Mouse (Mus musculus) midbrain, embryonic 13.5 days (tissue): ENCODE results near the gene Prkca. TPM values are rescaled to one million over a fixed set of nuclear protein-coding genes. Genes with fewer than 3 reads are reported as not detected.

Experiments
- ATAC-seq: fragments of 200-750 bp; cut with Nextera tagmentation; 2 replicates; pipeline ENCODE4 v1.8.0; 2017; ENCODE audit warnings: mild to moderate bottlenecking, moderate TSS enrichment, moderate library complexity
- H3K27ac ChIP-seq: fragments of 300-500 bp; sonication (generic); 2 replicates; pipeline ENCODE4 v1.5.1; 2015; ENCODE audit warnings: inconsistent platforms, mild to moderate bottlenecking, moderate library complexity
- H3K27me3 ChIP-seq: fragments of 300-500 bp; sonication (generic); 2 replicates; pipeline ENCODE4 v1.6.1; 2015; ENCODE audit warnings: mild to moderate bottlenecking, inconsistent platforms
- H3K36me3 ChIP-seq: fragments of 300-500 bp; sonication (generic); 2 replicates; pipeline ENCODE4 v1.6.1; 2015; ENCODE audit warnings: mild to moderate bottlenecking, inconsistent platforms
- H3K4me1 ChIP-seq: fragments of 300-500 bp; sonication (generic); replicated peaks from 2 replicates; pipeline ENCODE4 v1.6.1; 2015; ENCODE audit warnings: inconsistent platforms
- H3K4me2 ChIP-seq: fragments of 300-500 bp; sonication (generic); replicated peaks from 2 replicates; pipeline ENCODE4 v1.6.1; 2015; ENCODE audit warnings: moderate library complexity, mild to moderate bottlenecking, inconsistent platforms
- H3K4me3 ChIP-seq: fragments of 300-500 bp; sonication (generic); replicated peaks from 2 replicates; pipeline ENCODE4 v1.5.1; 2015; ENCODE audit warnings: mild to moderate bottlenecking, inconsistent platforms
- H3K9ac ChIP-seq: fragments of 300-500 bp; sonication (generic); replicated peaks from 2 replicates; pipeline ENCODE4 v1.6.1; 2015; ENCODE audit warnings: mild to moderate bottlenecking, inconsistent platforms
- H3K9me3 ChIP-seq: fragments of 300-500 bp; sonication (generic); 2 replicates; pipeline ENCODE4 v1.6.1; 2016; ENCODE audit warnings: mild to moderate bottlenecking, inconsistent platforms
- WGBS: fragments of 180-500 bp; shearing (Covaris S2); methylation state at CpG from one replicate; pipeline ENCODE4 v1.1.7; 2015; 5-methylcytosine and 5-hydroxymethylcytosine counted together
- polyA plus RNA-seq: library from polyadenylated mRNA; unstranded; fragments of >200 nt; fragmentation: Nextera tagmentation; extraction: Ambion mirVana; gene quantifications from 2 replicates; pipeline ENCODE4 v1.2.1, GENCODE M21; 2015

Gene Prkca
- polyA plus RNA-seq, 1 experiment from 2014 or later, result 3.3 TPM

GRCm38 (mm10) chr11:107919852-107920508 is 423.7 kb downstream of the Prkca start:
- Histone ChIP-seq H3K4me3 (no peak overlapping the region), H3K27ac (no peak overlapping the region), H3K9me3 (no peaks in the 10 kb centered on the region), H3K36me3 (no peaks in the 10 kb centered on the region), H3K9ac (no peak overlapping the region), H3K4me1 (peaks cover 19% of the 10 kb centered on the region), H3K27me3 (peaks cover 19% of the 10 kb centered on the region), H3K4me2 (no peak overlapping the region)
- WGBS, result 44% methylated on average over 16 of the region's 16 CpGs
- no peak for ATAC-seq

- peaks cover 28% of the 10 kb centered on the region for H3K4me1 ChIP-seq
- H3K27me3 ChIP-seq, result peaks cover 35% of the 10 kb centered on the region
- peak; percentile 74 for ATAC-seq
- H3K9me3 ChIP-seq, result no peaks in the 10 kb centered on the region
- H3K9ac ChIP-seq, result 0 out of 2 replicates have a peak overlapping the region, but pooled peaks have one; percentile 16
- peak overlapping the region; percentile 24; the same call in 1 of the 2 replicates for H3K4me2 ChIP-seq
- H3K27ac ChIP-seq, result peak overlapping the region; percentile 74
- no peaks in the 10 kb centered on the region for H3K36me3 ChIP-seq
- 23% methylated on average over 9 of the region's 9 CpGs for WGBS
- H3K4me3 ChIP-seq, result no peak overlapping the region
Observed at GRCm38 (mm10) chr11:107917721-107918235, 425.9 kb downstream of the Prkca start.

- Histone ChIP-seq H3K27me3 (peaks cover 38% of the 10 kb centered on the region), H3K4me3 (peak within 1 kb of the TSS; percentile 39), H3K9me3 (no peaks in the 10 kb centered on the region), H3K4me1 (peaks cover 25% of the 10 kb centered on the region), H3K36me3 (no peaks in the 10 kb centered on the region), H3K9ac (peak within 1 kb of the TSS; percentile 48), H3K27ac (no peak within 1 kb of the TSS), H3K4me2 (peak within 1 kb of the TSS; percentile 59)
- peak; percentile 71 for ATAC-seq
- WGBS, result 4% methylated on average over 36 of the region's 36 CpGs
Observed at GRCm38 (mm10) chr11:107914634-107915226, 429.0 kb downstream of the Prkca start, which contains the start of gene Cacng5. Gene Cacng5 (minus strand): TSS chr11:107915055.

GRCm38 (mm10) chr11:107913317-107913716 is 430.4 kb downstream of the Prkca start:
- Histone ChIP-seq H3K4me1 (peaks cover 19% of the 10 kb centered on the region), H3K9me3 (no peaks in the 10 kb centered on the region), H3K4me3 (no peak overlapping the region), H3K36me3 (no peaks in the 10 kb centered on the region), H3K9ac (no peak overlapping the region), H3K4me2 (0 out of 2 replicates have a peak overlapping the region, but pooled peaks have one; percentile 59), H3K27ac (no peak overlapping the region), H3K27me3 (peaks cover 35% of the 10 kb centered on the region)
- no peak for ATAC-seq
- 51% methylated on average over 3 of the region's 3 CpGs for WGBS

GRCm38 (mm10) chr11:107905364-107905763 is 438.4 kb downstream of the Prkca start:
- peaks cover 14% of the 10 kb centered on the region for H3K4me1 ChIP-seq
- peak overlapping the region; percentile 25; the same call in 1 of the 2 replicates for H3K27ac ChIP-seq
- H3K4me3 ChIP-seq, result no peak overlapping the region
- no peaks in the 10 kb centered on the region for H3K27me3 ChIP-seq
- 60% methylated on average over 9 of the region's 9 CpGs for WGBS
- H3K9ac ChIP-seq, result no peak overlapping the region
- H3K36me3 ChIP-seq, result no peaks in the 10 kb centered on the region
- H3K9me3 ChIP-seq, result no peaks in the 10 kb centered on the region
- no peak overlapping the region for H3K4me2 ChIP-seq
- ATAC-seq, result 0 out of 2 replicates have a peak, but pooled peaks have one; percentile 34

- no peaks in the 10 kb centered on the region for H3K36me3 ChIP-seq
- H3K9ac ChIP-seq, result no peak overlapping the region
- no peak overlapping the region for H3K4me2 ChIP-seq
- H3K4me3 ChIP-seq, result no peak overlapping the region
- no peak for ATAC-seq
- no peak overlapping the region for H3K27ac ChIP-seq
- no peaks in the 10 kb centered on the region for H3K9me3 ChIP-seq
- no peaks in the 10 kb centered on the region for H3K27me3 ChIP-seq
- WGBS, result 55% methylated on average over 4 of the region's 4 CpGs
- peaks cover 14% of the 10 kb centered on the region for H3K4me1 ChIP-seq
Observed at GRCm38 (mm10) chr11:107903966-107904605, 439.6 kb downstream of the Prkca start.

- 44% methylated on average over 4 of the region's 4 CpGs for WGBS
- no peaks in the 10 kb centered on the region for H3K36me3 ChIP-seq
- no peak overlapping the region for H3K4me2 ChIP-seq
- H3K9ac ChIP-seq, result no peak overlapping the region
- H3K9me3 ChIP-seq, result no peaks in the 10 kb centered on the region
- no peak for ATAC-seq
- no peaks in the 10 kb centered on the region for H3K27me3 ChIP-seq
- H3K4me3 ChIP-seq, result no peak overlapping the region
- H3K4me1 ChIP-seq, result peaks cover 11% of the 10 kb centered on the region
- H3K27ac ChIP-seq, result no peak overlapping the region
Observed at GRCm38 (mm10) chr11:107900470-107900869, 443.3 kb downstream of the Prkca start.

- H3K36me3 ChIP-seq, result no peaks in the 10 kb centered on the region
- 67% methylated on average over 2 of the region's 2 CpGs for WGBS
Observed at GRCm38 (mm10) chr11:107898698-107899097, 445.0 kb downstream of the Prkca start.

GRCm38 (mm10) chr11:107895635-107896034 is 448.1 kb downstream of the Prkca start:
- 73% methylated on average over 4 of the region's 4 CpGs for WGBS
- H3K4me3 ChIP-seq, result no peak overlapping the region
- no peaks in the 10 kb centered on the region for H3K4me1 ChIP-seq
- no peak overlapping the region for H3K27ac ChIP-seq
- no peak for ATAC-seq
- H3K9ac ChIP-seq, result no peak overlapping the region
- no peak overlapping the region for H3K4me2 ChIP-seq
- no peaks in the 10 kb centered on the region for H3K27me3 ChIP-seq
- no peaks in the 10 kb centered on the region for H3K9me3 ChIP-seq
- no peaks in the 10 kb centered on the region for H3K36me3 ChIP-seq

More at GRCm38 (mm10) chr11:107898698-107899097, 445.0 kb downstream of the Prkca start:
- no peaks in the 10 kb centered on the region for H3K9me3 ChIP-seq
- ATAC-seq, result no peak
- no peak overlapping the region for H3K4me3 ChIP-seq
- no peak overlapping the region for H3K4me2 ChIP-seq
- no peak overlapping the region for H3K27ac ChIP-seq
- no peaks in the 10 kb centered on the region for H3K4me1 ChIP-seq
- no peaks in the 10 kb centered on the region for H3K27me3 ChIP-seq
- no peak overlapping the region for H3K9ac ChIP-seq

- no peak overlapping the region for H3K4me2 ChIP-seq
- H3K27ac ChIP-seq, result no peak overlapping the region
- H3K4me3 ChIP-seq, result no peak overlapping the region
- WGBS, result 85% methylated on average over 3 of the region's 3 CpGs
- H3K36me3 ChIP-seq, result no peaks in the 10 kb centered on the region
- H3K9ac ChIP-seq, result no peak overlapping the region
- no peaks in the 10 kb centered on the region for H3K27me3 ChIP-seq
- H3K9me3 ChIP-seq, result no peaks in the 10 kb centered on the region
- ATAC-seq, result no peak
- 0 out of 2 replicates have a peak, but pooled peaks cover 2% of the 10 kb centered on the region for H3K4me1 ChIP-seq
Observed at GRCm38 (mm10) chr11:107891377-107891776, 452.4 kb downstream of the Prkca start.

GRCm38 (mm10) chr11:107887342-107887741 is 456.4 kb downstream of the Prkca start:
- no peak for ATAC-seq
- Histone ChIP-seq H3K4me1 (0 out of 2 replicates have a peak, but pooled peaks cover 2% of the 10 kb centered on the region), H3K4me2 (no peak overlapping the region), H3K27ac (no peak overlapping the region), H3K27me3 (no peaks in the 10 kb centered on the region), H3K9ac (no peak overlapping the region), H3K9me3 (no peaks in the 10 kb centered on the region), H3K4me3 (no peak overlapping the region), H3K36me3 (no peaks in the 10 kb centered on the region)
- WGBS, result 90% methylated on average over 6 of the region's 6 CpGs
